Mouse (Mus musculus) megakaryocyte-erythroid progenitor cell, adult 5-6 weeks (primary cell): ENCODE data around the gene Slc45a3. TPM values are rescaled to one million over a fixed set of nuclear protein-coding genes. Genes with fewer than 3 reads are reported as not detected.

Source experiments
- ATAC-seq: replicated peaks from 2 replicates; pipeline ENCODE4 v1.8.0; 2016; ENCODE audit warnings: mild to moderate bottlenecking, inconsistent platforms; ENCODE audit not compliant: severe bottlenecking, poor library complexity, low FRiP score, low TSS enrichment
- total RNA-seq, 2 experiments: library from RNA; stranded (forward) in 1 of 2; stranded (reverse) in 1 of 2; fragments of 200-1000, 215-1000 nt in 1 of 2; fragments of >200 nt in 1 of 2; fragmentation: Nextera tagmentation in 1 of 2; gene quantifications; 2 replicates each; pipeline ENCODE4 v1.2.3; 2014 to 2017

Gene Slc45a3
- total RNA-seq, 2 experiments from 2014 or later, result 12.0 to 39.2 TPM

- no peak for ATAC-seq
Observed at GRCm38 (mm10) chr1:131989476-131989875, 26.7 kb downstream of the Slc45a3 start.

GRCm38 (mm10) chr1:131990083-131990760 is 27.5 kb downstream of the Slc45a3 start:
- ATAC-seq, result no peak

GRCm38 (mm10) chr1:131992561-131993001 is 29.8 kb downstream of the Slc45a3 start:
- ATAC-seq, result no peak

- no peak for ATAC-seq
Observed at GRCm38 (mm10) chr1:131993169-131994040, 30.6 kb downstream of the Slc45a3 start.

GRCm38 (mm10) chr1:131995062-131995461 is 32.3 kb downstream of the Slc45a3 start:
- peak; percentile 74 for ATAC-seq

- ATAC-seq, result no peak
Observed at GRCm38 (mm10) chr1:132000506-132000905, 37.7 kb downstream of the Slc45a3 start.

GRCm38 (mm10) chr1:132001880-132002330 is 39.1 kb downstream of the Slc45a3 start:
- ATAC-seq, result peak; percentile 78

GRCm38 (mm10) chr1:132003111-132003510 is 40.3 kb downstream of the Slc45a3 start:
- no peak for ATAC-seq

GRCm38 (mm10) chr1:132003817-132004216 is 41.0 kb downstream of the Slc45a3 start:
- no peak for ATAC-seq

GRCm38 (mm10) chr1:132004574-132005180 is 41.9 kb downstream of the Slc45a3 start:
- no peak for ATAC-seq

GRCm38 (mm10) chr1:132005466-132005865 is 42.7 kb downstream of the Slc45a3 start:
- ATAC-seq, result no peak

GRCm38 (mm10) chr1:132006046-132006445 is 43.3 kb downstream of the Slc45a3 start:
- ATAC-seq, result no peak

GRCm38 (mm10) chr1:132006721-132007120 is 44.0 kb downstream of the Slc45a3 start:
- ATAC-seq, result no peak

- peak; percentile 58 for ATAC-seq
Observed at GRCm38 (mm10) chr1:132007282-132007815, 44.6 kb downstream of the Slc45a3 start, which contains the start of gene Elk4. Elk4 (plus strand) TSS chr1:132007607.

- peak; percentile 64 for ATAC-seq
Observed at GRCm38 (mm10) chr1:132007828-132008827, 45.4 kb downstream of the Slc45a3 start.

- no peak for ATAC-seq
Observed at GRCm38 (mm10) chr1:132008881-132009644, 46.3 kb downstream of the Slc45a3 start.

GRCm38 (mm10) chr1:132010632-132011501 is 48.1 kb downstream of the Slc45a3 start:
- no peak for ATAC-seq
